Mouse (Mus musculus) forebrain, embryonic 15.5 days (tissue): Measurements from ENCODE around the gene Irak2. TPM values are rescaled to one million over a fixed set of nuclear protein-coding genes. Genes with fewer than 3 reads are reported as not detected.

Source experiments
- ATAC-seq: fragments of 200-750 bp; cut with Nextera tagmentation; replicated peaks from 2 replicates; pipeline ENCODE4 v1.8.0; 2017; ENCODE audit warnings: mild to moderate bottlenecking, moderate TSS enrichment, moderate library complexity
- H3K27ac ChIP-seq: fragments of 300-500 bp; sonication (generic); replicated peaks from 2 replicates; pipeline ENCODE4 v1.5.1; 2015; ENCODE audit warnings: mild to moderate bottlenecking, inconsistent platforms
- H3K27me3 ChIP-seq: fragments of 300-500 bp; sonication (generic); 2 replicates; pipeline ENCODE4 v1.6.1; 2015; ENCODE audit warnings: inconsistent platforms
- H3K36me3 ChIP-seq: fragments of 300-500 bp; sonication (generic); 2 replicates; pipeline ENCODE4 v1.6.1; 2015; ENCODE audit warnings: mild to moderate bottlenecking, inconsistent platforms
- H3K4me1 ChIP-seq: fragments of 300-500 bp; sonication (generic); 2 replicates; pipeline ENCODE4 v1.6.1; 2015; ENCODE audit warnings: inconsistent platforms
- H3K4me2 ChIP-seq: fragments of 300-500 bp; sonication (generic); replicated peaks from 2 replicates; pipeline ENCODE4 v1.6.1; 2015; ENCODE audit warnings: mild to moderate bottlenecking, inconsistent platforms
- H3K4me3 ChIP-seq: fragments of 300-500 bp; sonication (generic); 2 replicates; pipeline ENCODE4 v1.5.1; 2015; ENCODE audit warnings: mild to moderate bottlenecking, inconsistent platforms
- H3K9ac ChIP-seq: fragments of 300-500 bp; sonication (generic); replicated peaks from 2 replicates; pipeline ENCODE4 v1.6.1; 2015; ENCODE audit warnings: mild to moderate bottlenecking, inconsistent platforms
- H3K9me3 ChIP-seq: fragments of 300-500 bp; sonication (generic); 2 replicates; pipeline ENCODE4 v1.6.1; 2016; ENCODE audit warnings: inconsistent platforms
- whole genome bisulfite sequencing: fragments of 180-500 bp; shearing (Covaris S2); methylation state at CpG from one replicate; pipeline ENCODE4 v1.1.7; 2015; ENCODE audit warnings: mixed read lengths; 5-methylcytosine and 5-hydroxymethylcytosine counted together
- polyA plus RNA-seq: library from polyadenylated mRNA; unstranded; fragments of >200 nt; fragmentation: Nextera tagmentation; extraction: Ambion mirVana; gene quantifications from 2 replicates; pipeline ENCODE4 v1.2.1, GENCODE M21; 2015

Irak2 gene
- polyA plus RNA-seq, 1 experiment from 2014 or later = 1.3 TPM

GRCm38 (mm10) chr6:113643967-113644366 is 5.7 kb downstream of the Irak2 start:
- Histone ChIP-seq H3K9ac (no peak overlapping the region), H3K9me3 (no peaks in the 10 kb centered on the region), H3K4me1 (no peaks in the 10 kb centered on the region), H3K4me3 (no peak overlapping the region), H3K36me3 (no peaks in the 10 kb centered on the region), H3K4me2 (no peak overlapping the region), H3K27ac (no peak overlapping the region), H3K27me3 (no peaks in the 10 kb centered on the region)
- ATAC-seq = no peak
- 90% methylated on average over 2 of the region's 2 CpGs for WGBS

GRCm38 (mm10) chr6:113644808-113645207 is 6.5 kb downstream of the Irak2 start:
- 85% methylated on average over 8 of the region's 8 CpGs for WGBS
- no peak overlapping the region for H3K27ac ChIP-seq

GRCm38 (mm10) chr6:113649346-113650196 is 11.3 kb downstream of the Irak2 start:
- Histone ChIP-seq H3K4me2 (no peak overlapping the region), H3K36me3 (no peaks in the 10 kb centered on the region), H3K27ac (no peak overlapping the region), H3K27me3 (no peaks in the 10 kb centered on the region), H3K9me3 (no peaks in the 10 kb centered on the region), H3K9ac (no peak overlapping the region), H3K4me3 (no peak overlapping the region), H3K4me1 (no peaks in the 10 kb centered on the region)
- 81% methylated on average over 7 of the region's 7 CpGs for WGBS
- ATAC-seq = no peak

More at GRCm38 (mm10) chr6:113644808-113645207, 6.5 kb downstream of the Irak2 start:
- no peak for ATAC-seq
- Histone ChIP-seq H3K4me3 (no peak overlapping the region), H3K36me3 (no peaks in the 10 kb centered on the region), H3K9ac (no peak overlapping the region), H3K9me3 (no peaks in the 10 kb centered on the region), H3K27me3 (no peaks in the 10 kb centered on the region), H3K4me1 (no peaks in the 10 kb centered on the region), H3K4me2 (no peak overlapping the region)

- no peaks in the 10 kb centered on the region for H3K27me3 ChIP-seq
- no peaks in the 10 kb centered on the region for H3K4me1 ChIP-seq
- ATAC-seq = no peak
- 78% methylated on average over 4 of the region's 4 CpGs for whole genome bisulfite sequencing
- H3K9ac ChIP-seq = no peak overlapping the region
- H3K9me3 ChIP-seq = no peaks in the 10 kb centered on the region
- H3K36me3 ChIP-seq = no peaks in the 10 kb centered on the region
- no peak overlapping the region for H3K4me3 ChIP-seq
- H3K4me2 ChIP-seq = no peak overlapping the region
- no peak overlapping the region for H3K27ac ChIP-seq
Observed at GRCm38 (mm10) chr6:113650197-113650640, 12.0 kb downstream of the Irak2 start.

- Histone ChIP-seq H3K36me3 (no peaks in the 10 kb centered on the region), H3K4me3 (no peak overlapping the region), H3K4me1 (no peaks in the 10 kb centered on the region), H3K9me3 (no peaks in the 10 kb centered on the region), H3K27me3 (no peaks in the 10 kb centered on the region), H3K4me2 (no peak overlapping the region), H3K9ac (no peak overlapping the region), H3K27ac (no peak overlapping the region)
- 73% methylated on average over 3 of the region's 3 CpGs for WGBS
- no peak for ATAC-seq
Observed at GRCm38 (mm10) chr6:113651626-113652025, 13.4 kb downstream of the Irak2 start.

GRCm38 (mm10) chr6:113653551-113653950 is 15.3 kb downstream of the Irak2 start:
- no peak for ATAC-seq

GRCm38 (mm10) chr6:113654102-113654501 is 15.8 kb downstream of the Irak2 start:
- WGBS = 87% methylated on average over 8 of the region's 8 CpGs
- Histone ChIP-seq H3K4me2 (no peak overlapping the region), H3K36me3 (no peaks in the 10 kb centered on the region), H3K27me3 (no peaks in the 10 kb centered on the region), H3K9ac (no peak overlapping the region), H3K4me1 (no peaks in the 10 kb centered on the region), H3K27ac (no peak overlapping the region), H3K9me3 (no peaks in the 10 kb centered on the region), H3K4me3 (no peak overlapping the region)
- no peak for ATAC-seq

More at GRCm38 (mm10) chr6:113653551-113653950, 15.3 kb downstream of the Irak2 start:
- no peaks in the 10 kb centered on the region for H3K9me3 ChIP-seq
- no peaks in the 10 kb centered on the region for H3K27me3 ChIP-seq
- no peak overlapping the region for H3K9ac ChIP-seq
- no peaks in the 10 kb centered on the region for H3K36me3 ChIP-seq
- H3K4me2 ChIP-seq = no peak overlapping the region
- no peak overlapping the region for H3K27ac ChIP-seq
- WGBS = 86% methylated on average over 7 of the region's 7 CpGs
- H3K4me1 ChIP-seq = no peaks in the 10 kb centered on the region
- no peak overlapping the region for H3K4me3 ChIP-seq

- 87% methylated on average over 16 of the region's 16 CpGs for WGBS
- H3K27me3 ChIP-seq = no peaks in the 10 kb centered on the region
- no peak overlapping the region for H3K4me3 ChIP-seq
- H3K9ac ChIP-seq = no peak overlapping the region
- no peak overlapping the region for H3K4me2 ChIP-seq
- H3K9me3 ChIP-seq = no peaks in the 10 kb centered on the region
- no peaks in the 10 kb centered on the region for H3K4me1 ChIP-seq
- H3K36me3 ChIP-seq = no peaks in the 10 kb centered on the region
- H3K27ac ChIP-seq = no peak overlapping the region
- no peak for ATAC-seq
Observed at GRCm38 (mm10) chr6:113654753-113655397, 16.6 kb downstream of the Irak2 start.

- no peak for ATAC-seq
- Histone ChIP-seq H3K4me3 (no peak overlapping the region), H3K36me3 (no peaks in the 10 kb centered on the region), H3K4me1 (no peaks in the 10 kb centered on the region), H3K9me3 (no peaks in the 10 kb centered on the region), H3K27me3 (no peaks in the 10 kb centered on the region), H3K9ac (no peak overlapping the region), H3K27ac (no peak overlapping the region), H3K4me2 (no peak overlapping the region)
- 95% methylated on average over 3 of the region's 3 CpGs for WGBS
Observed at GRCm38 (mm10) chr6:113655475-113655874, 17.2 kb downstream of the Irak2 start.

GRCm38 (mm10) chr6:113656847-113657246 is 18.6 kb downstream of the Irak2 start:
- Histone ChIP-seq H3K4me2 (no peak overlapping the region), H3K9ac (no peak overlapping the region), H3K4me3 (no peak overlapping the region), H3K36me3 (no peaks in the 10 kb centered on the region), H3K4me1 (no peaks in the 10 kb centered on the region), H3K27ac (no peak overlapping the region), H3K9me3 (no peaks in the 10 kb centered on the region), H3K27me3 (no peaks in the 10 kb centered on the region)
- 82% methylated on average over 6 of the region's 6 CpGs for WGBS
- ATAC-seq = no peak

- no peaks in the 10 kb centered on the region for H3K4me1 ChIP-seq
- no peaks in the 10 kb centered on the region for H3K9me3 ChIP-seq
- WGBS = 68% methylated on average over 3 of the region's 3 CpGs
- H3K36me3 ChIP-seq = no peaks in the 10 kb centered on the region
- no peak for ATAC-seq
- H3K9ac ChIP-seq = no peak overlapping the region
- no peak overlapping the region for H3K27ac ChIP-seq
- no peak overlapping the region for H3K4me3 ChIP-seq
- no peak overlapping the region for H3K4me2 ChIP-seq
- H3K27me3 ChIP-seq = no peaks in the 10 kb centered on the region
Observed at GRCm38 (mm10) chr6:113658226-113658625, 20.0 kb downstream of the Irak2 start.

- H3K27me3 ChIP-seq = no peaks in the 10 kb centered on the region
- 77% methylated on average over 8 of the region's 8 CpGs for WGBS
- H3K9me3 ChIP-seq = no peaks in the 10 kb centered on the region
- H3K9ac ChIP-seq = no peak overlapping the region
- no peak for ATAC-seq
- no peak overlapping the region for H3K27ac ChIP-seq
- H3K4me1 ChIP-seq = no peaks in the 10 kb centered on the region
- H3K36me3 ChIP-seq = no peaks in the 10 kb centered on the region
- H3K4me3 ChIP-seq = no peak overlapping the region
- no peak overlapping the region for H3K4me2 ChIP-seq
Observed at GRCm38 (mm10) chr6:113659648-113660491, 21.6 kb downstream of the Irak2 start.
